Mouse (Mus musculus) thymus, postnatal 36 days (tissue): ENCODE data around the gene 2810006K23Rik.
A peak's percentile ranks its signal among the peaks of the same experiment; 100 is the strongest.
"Not testable (repeated sequence)": the region's sequence is repeated elsewhere in the genome, so short reads cannot be mapped to it uniquely, and the experiment has no call there.

Source experiments
- DNase-seq, 2 experiments: peaks; one replicate each; pipeline ENCODE4 v3.0.0; 2022; ENCODE audit warnings: mixed read lengths in 2 of 2

Gene 2810006K23Rik

GRCm38 (mm10) chr5:124349196-124349595 is 21.3 kb downstream of the 2810006K23Rik start:
- no peak for DNase-seq

- no peak for DNase-seq
These were observed 22.5 kb downstream of the 2810006K23Rik start for GRCm38 (mm10) chr5:124350350-124350749.

DNA sequence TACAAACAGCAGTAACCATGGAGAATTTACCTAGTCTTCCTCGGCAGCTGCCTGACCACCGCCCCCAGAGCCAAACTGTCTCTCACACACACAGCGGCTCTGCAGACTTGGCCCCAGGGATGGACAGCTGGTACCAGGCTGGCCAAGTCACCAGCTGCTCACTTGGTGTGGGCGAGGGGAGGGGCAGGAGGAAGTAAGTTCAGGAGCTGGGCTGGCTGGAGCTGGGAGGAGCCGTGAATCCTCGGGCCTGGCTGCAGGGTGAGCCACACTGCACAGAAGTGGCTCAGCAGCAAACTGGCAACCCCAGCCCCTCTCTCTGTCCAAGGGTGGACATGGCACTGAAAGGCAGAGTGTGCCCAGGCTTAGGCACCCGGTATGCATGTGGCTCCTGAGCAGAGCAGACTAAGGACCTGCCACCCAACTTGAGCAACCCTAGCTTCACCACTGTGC is 23.2 kb downstream of the 2810006K23Rik start:
- peak; percentile 12 to 41 for DNase-seq

DNA sequence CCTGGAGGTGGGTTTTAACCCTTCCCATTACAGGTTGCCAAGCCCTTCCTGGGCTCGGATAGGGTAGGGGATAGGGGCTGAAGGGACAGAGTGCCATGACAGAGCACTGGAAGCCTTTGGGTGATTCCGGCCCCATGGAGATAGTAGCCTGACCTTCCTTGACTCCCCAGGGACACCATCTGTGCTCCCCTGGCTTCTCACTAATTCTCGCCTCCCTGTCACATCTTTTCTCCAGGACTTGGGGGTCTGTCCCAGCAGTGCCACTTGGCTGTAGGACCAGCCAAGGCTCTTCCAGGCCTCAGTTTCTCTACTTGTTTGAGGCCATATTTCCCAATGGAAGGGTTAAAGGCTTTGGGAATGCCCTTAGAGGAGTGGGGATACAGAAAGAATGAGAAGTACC is 23.7 kb downstream of the 2810006K23Rik start:
- no peak for DNase-seq

GRCm38 (mm10) chr5:124352141-124352920 is 24.4 kb downstream of the 2810006K23Rik start:
- peak; percentile 70 to 82 for DNase-seq

GRCm38 (mm10) chr5:124353011-124353725 is 25.3 kb downstream of the 2810006K23Rik start:
- DNase-seq = no peak

- peak; percentile 74 to 81 for DNase-seq
These were observed 26.0 kb downstream of the 2810006K23Rik start for GRCm38 (mm10) chr5:124353726-124354547.

- peak; percentile 39 to 62 for DNase-seq
These were observed 26.9 kb downstream of the 2810006K23Rik start for GRCm38 (mm10) chr5:124354574-124355424.

GRCm38 (mm10) chr5:124355425-124355959 is 27.6 kb downstream of the 2810006K23Rik start:
- DNase-seq = peak in 1 of 2 experiments; percentile 22

- DNase-seq = peak in 1 of 2 experiments; percentile 23
These were observed 28.8 kb downstream of the 2810006K23Rik start for GRCm38 (mm10) chr5:124356695-124357094.

- DNase-seq = no peak
These were observed 31.8 kb downstream of the 2810006K23Rik start for GRCm38 (mm10) chr5:124359641-124360040.

GRCm38 (mm10) chr5:124362982-124363381 is 35.1 kb downstream of the 2810006K23Rik start, which contains the start of gene Cdk2ap1:
Gene Cdk2ap1, minus strand, starts transcription at chr5:124363082.
- DNase-seq = not testable (repeated sequence)

DNA sequence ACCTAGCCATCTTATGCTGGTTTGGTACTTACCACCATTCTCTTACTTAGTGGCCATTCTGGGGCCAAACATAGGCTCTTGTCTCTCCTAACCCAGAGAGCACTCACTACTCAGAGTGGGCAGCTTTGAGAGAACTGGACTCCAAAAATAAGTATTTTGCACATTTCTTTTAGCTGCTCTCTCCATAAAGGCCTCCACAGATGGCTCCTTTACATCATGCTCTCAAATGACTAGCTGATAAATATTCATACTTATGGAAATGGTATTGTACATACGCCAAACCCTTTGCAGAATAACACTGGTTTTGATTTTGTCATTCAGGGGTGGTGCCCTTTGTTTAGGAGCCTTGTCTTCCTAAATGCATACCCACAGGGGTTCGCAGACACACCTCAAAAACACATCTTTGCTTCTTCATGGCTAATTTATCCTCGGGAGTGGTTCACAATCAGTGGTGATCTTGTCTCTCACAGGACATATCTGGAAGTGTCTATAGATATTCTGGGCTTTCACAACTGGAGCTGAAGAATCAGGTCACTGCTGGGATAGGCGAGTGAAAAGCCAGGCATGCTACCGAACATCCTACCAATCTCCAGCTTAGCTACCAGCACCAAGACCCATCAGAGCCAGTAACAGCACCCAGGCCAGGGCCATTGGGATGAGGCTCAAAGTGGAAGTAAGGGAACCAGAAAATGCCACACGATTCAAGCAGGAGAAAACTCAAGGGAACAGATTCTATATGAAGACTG is 36.5 kb downstream of the 2810006K23Rik start:
- DNase-seq = no peak

DNA sequence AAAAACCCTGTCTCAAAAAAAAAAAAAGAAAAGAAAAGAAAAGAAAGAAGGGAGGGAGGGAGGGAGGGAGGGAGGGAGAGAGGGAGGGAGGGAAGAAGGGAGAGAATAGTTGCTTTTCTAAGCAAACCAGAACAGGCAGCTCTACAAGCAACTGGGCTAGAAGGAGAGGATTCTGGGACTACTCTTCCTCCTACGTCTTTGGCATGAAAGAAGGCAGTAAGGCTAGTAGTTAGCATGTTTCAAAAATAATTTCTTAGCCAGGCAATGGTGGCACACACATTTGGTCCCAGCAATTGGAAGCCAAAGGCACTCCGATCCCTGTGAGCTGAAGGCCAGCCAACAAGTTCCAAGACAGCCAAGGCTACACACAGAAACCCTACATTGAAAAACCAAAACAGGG is 37.9 kb downstream of the 2810006K23Rik start:
- DNase-seq = no peak

- DNase-seq = no peak
These were observed 38.8 kb downstream of the 2810006K23Rik start for GRCm38 (mm10) chr5:124366721-124367120.

GRCm38 (mm10) chr5:124374298-124374697 is 46.4 kb downstream of the 2810006K23Rik start:
- DNase-seq = no peak

DNA sequence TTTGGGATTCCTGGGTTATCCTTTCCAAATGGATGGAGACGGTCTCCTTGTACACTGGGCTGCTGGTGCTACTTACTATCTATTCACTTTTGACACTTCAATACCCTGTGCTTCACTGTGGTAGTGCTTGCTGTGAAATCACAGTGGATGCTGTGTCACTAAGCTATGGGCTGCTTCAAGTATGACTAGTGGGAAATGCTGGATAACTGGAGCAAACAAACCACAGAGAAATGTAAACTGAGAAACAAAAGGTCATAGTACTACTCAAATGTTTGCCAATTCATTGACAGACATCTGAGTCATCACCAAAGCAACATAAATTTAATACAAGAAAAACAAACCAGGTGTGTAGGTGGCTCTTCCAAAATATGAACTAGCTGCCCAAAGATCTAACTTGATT is 48.5 kb downstream of the 2810006K23Rik start:
- DNase-seq = no peak

- DNase-seq = no peak
These were observed 49.3 kb downstream of the 2810006K23Rik start for GRCm38 (mm10) chr5:124377149-124377548.

DNA sequence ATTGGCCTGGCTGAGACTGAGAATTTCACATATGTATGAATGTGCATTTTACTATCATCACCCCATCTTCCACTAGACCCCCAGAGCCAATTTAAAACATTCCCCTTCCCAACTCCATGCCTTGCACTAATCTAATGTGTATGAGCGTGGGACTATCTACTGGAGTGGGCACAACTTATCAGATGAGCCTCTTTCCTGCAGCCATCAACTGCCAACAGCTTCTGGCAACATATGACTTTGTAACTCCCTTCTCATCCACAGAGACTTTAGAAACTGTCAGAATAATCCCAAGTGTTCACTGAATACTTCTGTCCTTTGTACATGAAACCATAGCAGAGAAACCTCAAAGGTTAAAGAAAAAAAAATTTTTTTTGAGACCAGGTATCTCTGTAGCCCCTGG is 52.2 kb downstream of the 2810006K23Rik start:
- DNase-seq = no peak

GRCm38 (mm10) chr5:124387932-124388331 is 60.0 kb downstream of the 2810006K23Rik start:
- DNase-seq = no peak
